Mouse (Mus musculus): ENCODE measurements around the gene Irf2. TPM values are rescaled to one million over a fixed set of nuclear protein-coding genes. Genes with fewer than 3 reads are reported as not detected.
A peak's percentile ranks its signal among the peaks of the same experiment; 100 is the strongest.

Irf2 gene
- total RNA-seq, 2 experiments from 2014 or later = 54.9 to 72.7 TPM

GRCm38 (mm10) chr8:46869521-46869925 lies 130.0 kb downstream of the Irf2 start:
- no peak for DNase-seq (ENCODE audit: low spot score in 2 of 2)

GRCm38 (mm10) chr8:46871086-46871485 lies 131.6 kb downstream of the Irf2 start:
- no peak for DNase-seq (ENCODE audit: low spot score in 2 of 2)

GRCm38 (mm10) chr8:46875615-46876293 lies 136.2 kb downstream of the Irf2 start:
- no peak for DNase-seq (ENCODE audit: low spot score in 2 of 2)

GRCm38 (mm10) chr8:46881348-46881747 lies 141.8 kb downstream of the Irf2 start:
- no peak for DNase-seq (ENCODE audit: low spot score in 2 of 2)

- DNase-seq (ENCODE audit: low spot score in 2 of 2) = no peak
These were observed 142.4 kb downstream of the Irf2 start for GRCm38 (mm10) chr8:46881755-46882419.

GRCm38 (mm10) chr8:46882743-46883142 lies 143.2 kb downstream of the Irf2 start:
- DNase-seq (ENCODE audit: low spot score in 2 of 2) = no peak

GRCm38 (mm10) chr8:46883232-46884000 lies 143.9 kb downstream of the Irf2 start:
- no peak for DNase-seq (ENCODE audit: low spot score in 2 of 2)

- DNase-seq (ENCODE audit: low spot score in 2 of 2) = no peak
These were observed 146.3 kb downstream of the Irf2 start for GRCm38 (mm10) chr8:46885786-46886185.

- DNase-seq (ENCODE audit: low spot score in 2 of 2) = no peak
These were observed 146.7 kb downstream of the Irf2 start for GRCm38 (mm10) chr8:46886216-46886615.

- no peak for DNase-seq (ENCODE audit: low spot score in 2 of 2)
These were observed 147.9 kb downstream of the Irf2 start for GRCm38 (mm10) chr8:46887396-46887795.

GRCm38 (mm10) chr8:46888575-46888974 lies 149.0 kb downstream of the Irf2 start:
- DNase-seq (ENCODE audit: low spot score in 2 of 2) = no peak

- no peak for DNase-seq (ENCODE audit: low spot score in 2 of 2)
These were observed 150.7 kb downstream of the Irf2 start for GRCm38 (mm10) chr8:46890241-46890640.

- DNase-seq (ENCODE audit: low spot score in 2 of 2) = peak in 1 of 2 experiments; percentile 8
These were observed 153.2 kb downstream of the Irf2 start for GRCm38 (mm10) chr8:46892511-46893273.

GRCm38 (mm10) chr8:46894385-46894784 lies 154.9 kb downstream of the Irf2 start:
- DNase-seq (ENCODE audit: low spot score in 2 of 2) = no peak

- no peak for DNase-seq (ENCODE audit: low spot score in 2 of 2)
These were observed 156.5 kb downstream of the Irf2 start for GRCm38 (mm10) chr8:46896005-46896404.

GRCm38 (mm10) chr8:46896704-46897103 lies 157.2 kb downstream of the Irf2 start:
- DNase-seq (ENCODE audit: low spot score in 2 of 2) = no peak

Other genes with a start within 250 kb of the Irf2 start
- 1 to 10 TPM; 1.4 to 2.1 TPM for gene Cenpu, start 187.7 kb upstream of the Irf2 start, total RNA-seq (2021)
- 1 to 10 TPM; 3.6 to 5.0 TPM for gene Primpol, start 122.5 kb upstream of the Irf2 start, total RNA-seq (2021)
- 1 to 10 TPM; 9.1 to 9.7 TPM for gene Casp3, start 122.4 kb upstream of the Irf2 start, total RNA-seq (2021)
- gene Enpp6, start 247.2 kb downstream of the Irf2 start, total RNA-seq (2021) = 1 to 10 TPM; 5.0 to 6.4 TPM